Mouse (Mus musculus) forebrain, embryonic 15.5 days (tissue): ENCODE data around the gene Actr2. TPM values are rescaled to one million over a fixed set of nuclear protein-coding genes. Genes with fewer than 3 reads are reported as not detected.

ENCODE experiments used
- ATAC-seq: fragments of 200-750 bp; cut with Nextera tagmentation; replicated peaks from 2 replicates; pipeline ENCODE4 v1.8.0; 2017; ENCODE audit warnings: mild to moderate bottlenecking, moderate TSS enrichment, moderate library complexity
- H3K27ac ChIP-seq: fragments of 300-500 bp; sonication (generic); replicated peaks from 2 replicates; pipeline ENCODE4 v1.5.1; 2015; ENCODE audit warnings: mild to moderate bottlenecking, inconsistent platforms
- H3K27me3 ChIP-seq: fragments of 300-500 bp; sonication (generic); 2 replicates; pipeline ENCODE4 v1.6.1; 2015; ENCODE audit warnings: inconsistent platforms
- H3K36me3 ChIP-seq: fragments of 300-500 bp; sonication (generic); 2 replicates; pipeline ENCODE4 v1.6.1; 2015; ENCODE audit warnings: mild to moderate bottlenecking, inconsistent platforms
- H3K4me1 ChIP-seq: fragments of 300-500 bp; sonication (generic); 2 replicates; pipeline ENCODE4 v1.6.1; 2015; ENCODE audit warnings: inconsistent platforms
- H3K4me2 ChIP-seq: fragments of 300-500 bp; sonication (generic); replicated peaks from 2 replicates; pipeline ENCODE4 v1.6.1; 2015; ENCODE audit warnings: mild to moderate bottlenecking, inconsistent platforms
- H3K4me3 ChIP-seq: fragments of 300-500 bp; sonication (generic); 2 replicates; pipeline ENCODE4 v1.5.1; 2015; ENCODE audit warnings: mild to moderate bottlenecking, inconsistent platforms
- H3K9ac ChIP-seq: fragments of 300-500 bp; sonication (generic); replicated peaks from 2 replicates; pipeline ENCODE4 v1.6.1; 2015; ENCODE audit warnings: mild to moderate bottlenecking, inconsistent platforms
- H3K9me3 ChIP-seq: fragments of 300-500 bp; sonication (generic); 2 replicates; pipeline ENCODE4 v1.6.1; 2016; ENCODE audit warnings: inconsistent platforms
- WGBS: fragments of 180-500 bp; shearing (Covaris S2); methylation state at CpG from one replicate; pipeline ENCODE4 v1.1.7; 2015; ENCODE audit warnings: mixed read lengths; 5-methylcytosine and 5-hydroxymethylcytosine counted together
- polyA plus RNA-seq: library from polyadenylated mRNA; unstranded; fragments of >200 nt; fragmentation: Nextera tagmentation; extraction: Ambion mirVana; gene quantifications from 2 replicates; pipeline ENCODE4 v1.2.1, GENCODE M21; 2015

Actr2 gene
- polyA plus RNA-seq, 1 experiment from 2014 or later, result 182 TPM

DNA sequence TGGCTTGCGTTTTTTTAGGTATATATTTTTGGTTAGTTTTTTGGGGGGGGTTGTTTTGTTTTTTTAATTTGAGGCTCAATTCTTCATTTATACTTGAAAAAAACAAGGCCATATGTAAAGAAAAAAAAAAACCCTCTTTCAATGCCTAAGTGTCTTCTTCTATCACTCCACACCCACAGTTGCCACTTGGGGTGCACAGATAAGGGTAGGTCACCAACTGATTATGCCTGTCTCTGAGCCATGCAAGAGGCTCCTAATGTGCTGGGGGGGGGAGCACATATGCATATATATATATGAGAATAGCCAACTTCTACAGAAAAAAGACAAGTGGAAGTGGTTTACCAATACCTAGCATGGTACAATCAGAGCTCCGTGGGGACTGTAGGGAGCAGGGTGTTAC lies 90.3 kb downstream of the Actr2 start:
- no peak overlapping the region for H3K9ac ChIP-seq
- no peak overlapping the region for H3K4me2 ChIP-seq
- no peak overlapping the region for H3K27ac ChIP-seq
- H3K27me3 ChIP-seq, result no peaks in the 10 kb centered on the region
- peaks cover 47% of the 10 kb centered on the region for H3K36me3 ChIP-seq
- WGBS, result 97% methylated on average over 2 of the region's 2 CpGs
- H3K4me3 ChIP-seq, result no peak overlapping the region
- H3K4me1 ChIP-seq, result no peaks in the 10 kb centered on the region
- H3K9me3 ChIP-seq, result peaks cover 32% of the 10 kb centered on the region
- ATAC-seq, result no peak

DNA sequence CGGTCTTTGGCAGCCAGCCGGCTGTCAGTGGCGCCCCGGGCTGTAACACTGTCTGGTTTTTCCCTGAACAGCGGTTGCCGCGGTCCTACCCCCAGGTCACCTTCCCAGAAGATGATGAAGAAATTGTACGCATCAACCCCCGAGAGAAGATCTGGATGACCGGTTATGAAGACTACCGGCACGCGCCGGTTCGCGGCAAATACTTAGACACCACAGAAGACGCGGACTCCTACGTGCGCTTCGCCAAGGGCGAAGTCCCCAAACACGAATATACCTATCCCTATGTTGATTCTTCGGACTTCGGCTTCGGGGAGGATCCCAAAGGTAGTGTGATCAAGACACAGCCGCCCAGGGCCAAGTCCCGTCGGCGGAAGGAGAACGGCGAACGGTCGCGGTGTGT lies 92.0 kb downstream of the Actr2 start:
- ATAC-seq, result no peak
- over 99% methylated on average over 35 of the region's 35 CpGs for WGBS
- H3K36me3 ChIP-seq, result peaks cover 48% of the 10 kb centered on the region

DNA sequence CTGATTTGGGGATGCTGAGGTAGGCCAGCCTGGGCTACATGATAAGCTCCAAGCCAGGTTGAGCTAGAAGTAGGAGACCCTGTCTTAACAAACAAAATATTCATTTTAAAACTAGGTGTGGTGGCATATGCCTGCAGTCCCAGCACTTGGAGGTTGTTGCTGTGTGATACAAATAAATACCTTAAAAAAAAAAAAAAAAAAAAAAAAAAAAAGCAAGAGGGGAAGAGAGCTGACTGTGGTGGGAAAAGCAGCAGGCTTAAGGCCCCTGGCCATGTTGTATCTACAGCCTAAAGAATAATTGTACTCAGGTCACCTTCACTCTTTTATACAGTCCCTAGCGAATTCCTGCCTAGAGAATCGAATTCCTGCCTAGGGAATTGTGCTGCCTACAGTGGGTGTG lies 93.8 kb downstream of the Actr2 start:
- Histone ChIP-seq H3K4me1 (no peaks in the 10 kb centered on the region), H3K9ac (no peak overlapping the region), H3K27me3 (no peaks in the 10 kb centered on the region), H3K4me2 (no peak overlapping the region), H3K36me3 (peaks cover 48% of the 10 kb centered on the region), H3K4me3 (no peak overlapping the region), H3K9me3 (peaks cover 32% of the 10 kb centered on the region), H3K27ac (no peak overlapping the region)
- ATAC-seq, result no peak
- 97% methylated on average over 2 of the region's 2 CpGs for WGBS

More for the DNA sequence above, 92.0 kb downstream of the Actr2 start:
- H3K4me1 ChIP-seq, result no peaks in the 10 kb centered on the region
- H3K27ac ChIP-seq, result no peak overlapping the region
- peaks cover 32% of the 10 kb centered on the region for H3K9me3 ChIP-seq
- no peak overlapping the region for H3K4me2 ChIP-seq
- H3K9ac ChIP-seq, result no peak overlapping the region
- no peaks in the 10 kb centered on the region for H3K27me3 ChIP-seq
- no peak overlapping the region for H3K4me3 ChIP-seq

GRCm38 (mm10) chr11:20017937-20018336 lies 94.8 kb downstream of the Actr2 start:
- Histone ChIP-seq H3K9ac (no peak overlapping the region), H3K36me3 (peaks cover 48% of the 10 kb centered on the region), H3K27me3 (no peaks in the 10 kb centered on the region), H3K4me1 (no peaks in the 10 kb centered on the region), H3K4me3 (no peak overlapping the region), H3K4me2 (no peak overlapping the region), H3K27ac (no peak overlapping the region), H3K9me3 (peaks cover 32% of the 10 kb centered on the region)
- ATAC-seq, result no peak
- WGBS, result 94% methylated on average over 13 of the region's 13 CpGs

- no peak for ATAC-seq
- Histone ChIP-seq H3K9me3 (0 out of 2 replicates have a peak, but pooled peaks cover 3% of the 10 kb centered on the region), H3K36me3 (peaks cover 26% of the 10 kb centered on the region), H3K4me2 (no peak overlapping the region), H3K27me3 (no peaks in the 10 kb centered on the region), H3K9ac (no peak overlapping the region), H3K4me1 (no peaks in the 10 kb centered on the region), H3K4me3 (no peak overlapping the region), H3K27ac (no peak overlapping the region)
- WGBS, result 97% methylated on average over 3 of the region's 3 CpGs
Measured at GRCm38 (mm10) chr11:20013366-20013765, 99.3 kb downstream of the Actr2 start.

Other genes with a start within 250 kb of the Actr2 start
- gene Spred2, start 188.5 kb downstream of the Actr2 start, polyA plus RNA-seq, result 8.1 and 9.3 TPM in 2 replicates
- gene Rab1a, start 88.5 kb upstream of the Actr2 start, polyA plus RNA-seq, result 308 and 314 TPM in 2 replicates
- 26.3 and 28.8 TPM in 2 replicates for gene Cep68, start 136.5 kb upstream of the Actr2 start, polyA plus RNA-seq
- gene Slc1a4, start 219.8 kb upstream of the Actr2 start, polyA plus RNA-seq, result 43.8 and 46.7 TPM in 2 replicates